Mouse (Mus musculus) kidney, postnatal 36 days (tissue): ENCODE measurements at regions not wholly inside any gene's neighbourhood (a gene's known extent, or its start where the extent isn't known, plus 50 kb on each side); places are given as distances from the start of the nearest gene placed in this dataset.
A peak's percentile ranks its signal among the peaks of the same experiment; 100 is the strongest.

Source experiments
- DNase-seq, 2 experiments: peaks; one replicate each; pipeline ENCODE4 v3.0.0; 2021 to 2022; ENCODE audit warnings: mixed read lengths in 2 of 2

DNA sequence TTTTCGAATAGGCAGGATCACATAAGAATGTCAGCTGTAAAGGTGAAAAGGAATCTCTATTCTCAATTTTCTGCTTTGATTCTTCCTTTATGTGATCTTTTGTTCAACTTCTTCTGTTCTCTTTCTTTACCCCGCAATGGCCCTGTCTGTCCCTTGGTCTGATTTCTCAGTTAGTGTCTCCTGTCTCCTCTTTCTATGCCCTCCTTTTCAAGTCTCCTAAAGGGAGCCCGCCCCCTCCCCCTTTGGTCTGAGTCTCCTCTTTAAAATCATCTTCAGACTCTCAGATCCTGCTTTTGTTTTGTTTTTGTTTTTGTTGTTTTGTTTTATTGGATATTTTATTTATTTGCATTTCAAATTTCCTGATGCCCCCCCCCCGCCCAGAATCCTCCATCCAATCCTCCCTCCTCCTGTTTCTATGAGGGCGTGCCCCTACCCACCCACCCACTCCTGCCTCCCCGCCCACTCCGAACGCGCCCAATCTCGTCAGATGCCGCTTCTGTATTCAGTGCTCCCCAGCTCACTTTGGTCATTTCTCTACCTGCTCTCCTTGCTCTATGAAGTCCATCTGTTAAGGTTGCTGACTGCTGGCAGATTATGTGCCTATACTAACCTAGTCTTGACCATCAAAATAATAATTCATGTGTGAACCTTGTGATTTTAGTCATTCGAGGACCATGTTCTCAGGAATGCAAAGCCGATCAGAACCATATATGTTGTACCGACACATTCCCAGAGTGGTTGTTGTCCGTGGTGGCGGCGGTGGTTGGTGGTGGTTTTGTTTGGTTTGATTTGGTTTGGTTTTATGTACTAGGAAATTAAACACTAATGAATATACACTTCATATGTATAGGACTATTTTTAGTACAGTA is 487.9 kb upstream of the Adam24 start:
- DNase-seq: no peak

DNA sequence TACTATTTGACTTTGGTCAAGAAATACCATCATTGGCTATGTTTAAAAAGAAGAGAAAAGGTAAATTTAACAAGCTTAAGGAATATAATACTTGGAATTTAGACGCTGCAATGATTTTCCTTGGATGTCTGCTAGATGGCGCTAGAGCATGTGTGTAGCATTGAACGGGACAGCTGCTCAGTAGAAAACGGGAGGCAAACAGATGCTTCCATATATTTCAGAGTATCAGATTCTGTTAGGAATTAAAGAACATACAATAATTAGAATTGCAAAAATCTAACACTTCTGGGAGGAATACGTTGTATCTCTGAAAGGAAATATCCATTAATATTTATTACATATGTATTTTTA is 487.3 kb upstream of the Adam24 start:
- DNase-seq: peak; percentile 14 to 57

DNA sequence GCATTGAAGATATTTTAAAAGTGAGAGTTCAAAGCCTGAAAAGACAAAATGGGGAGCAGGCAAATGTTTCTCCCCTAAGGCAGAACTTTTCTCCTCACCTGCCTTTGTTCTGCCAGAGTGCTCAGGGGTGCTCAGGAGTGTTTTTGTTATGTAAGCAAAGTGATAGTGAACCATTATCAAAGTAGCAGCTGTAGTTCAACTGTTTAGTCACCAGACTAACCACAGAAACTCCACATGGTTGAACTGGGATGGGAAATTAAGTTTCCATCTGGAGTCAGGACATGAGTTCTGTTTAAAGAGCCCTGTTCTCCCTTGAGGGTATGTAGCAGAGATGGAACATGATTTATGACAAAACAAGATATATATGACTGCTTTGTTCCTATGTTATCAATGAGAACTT is 482.6 kb upstream of the Adam24 start:
- no peak for DNase-seq

GRCm38 (mm10) chr8:40193148-40193547 is 481.7 kb upstream of the Adam24 start:
- DNase-seq: no peak

- DNase-seq: no peak
Measured at GRCm38 (mm10) chr8:40210871-40211270, 464.0 kb upstream of the Adam24 start.

- DNase-seq: no peak
Measured at GRCm38 (mm10) chr8:40223521-40223920, 451.4 kb upstream of the Adam24 start.

GRCm38 (mm10) chr8:40227262-40227661 is 447.6 kb upstream of the Adam24 start:
- no peak for DNase-seq
